Mouse (Mus musculus): ENCODE results near the gene Plekha5. TPM values are rescaled to one million over a fixed set of nuclear protein-coding genes. Genes with fewer than 3 reads are reported as not detected.

The Plekha5 gene
- not detected in 2 replicates for total RNA-seq (2015; ENCODE audit: low replicate concordance)
- 0.60 and 0.98 TPM in 2 replicates for total RNA-seq (2017; ENCODE audit: low replicate concordance)

DNA sequence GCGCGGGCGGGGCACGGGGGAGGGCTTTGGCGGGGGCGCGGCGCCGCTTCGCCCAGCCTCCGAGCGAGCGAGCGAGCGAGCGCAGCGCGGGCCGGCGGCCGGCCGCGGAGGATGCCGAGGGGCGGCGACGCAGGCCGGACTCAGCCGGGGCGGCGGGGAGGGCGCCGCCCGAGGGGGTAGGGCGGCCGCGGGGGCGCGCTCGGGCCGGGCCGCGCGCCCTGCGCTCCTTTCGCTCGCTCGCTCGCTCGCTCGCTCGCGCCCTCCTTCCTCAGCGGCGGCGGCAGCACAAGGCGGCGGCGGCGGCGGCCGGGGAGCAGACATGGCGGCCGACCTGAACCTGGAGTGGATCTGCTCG, at the start of gene Plekha5:
Plekha5 (plus strand) TSS at position 209 of the 355 bp plus-strand sequence.
- no peak for ATAC-seq (replicated peaks; ENCODE audit: low FRiP score, poor library complexity, severe bottlenecking)

DNA sequence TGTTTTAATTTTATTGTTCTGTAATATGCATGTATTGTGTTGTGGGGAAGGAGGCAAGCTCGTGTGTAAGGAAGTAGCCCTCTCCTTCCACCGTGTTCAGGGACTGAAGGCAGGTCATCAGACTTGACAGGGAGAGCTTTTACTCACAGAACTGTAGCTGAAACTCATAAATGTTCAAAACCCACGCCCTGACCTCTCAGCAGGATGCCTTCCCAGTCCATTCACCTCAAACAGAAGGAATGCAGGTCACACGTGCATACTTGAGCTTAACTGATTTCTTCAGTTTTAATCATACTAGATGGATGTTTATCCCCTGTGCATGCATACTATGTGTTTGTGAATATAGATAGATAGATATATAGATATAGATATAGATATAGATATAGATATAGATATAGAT, 48.2 kb upstream of the Plekha5 start:
- ATAC-seq (replicated peaks; ENCODE audit: low FRiP score, poor library complexity, severe bottlenecking) = no peak

DNA sequence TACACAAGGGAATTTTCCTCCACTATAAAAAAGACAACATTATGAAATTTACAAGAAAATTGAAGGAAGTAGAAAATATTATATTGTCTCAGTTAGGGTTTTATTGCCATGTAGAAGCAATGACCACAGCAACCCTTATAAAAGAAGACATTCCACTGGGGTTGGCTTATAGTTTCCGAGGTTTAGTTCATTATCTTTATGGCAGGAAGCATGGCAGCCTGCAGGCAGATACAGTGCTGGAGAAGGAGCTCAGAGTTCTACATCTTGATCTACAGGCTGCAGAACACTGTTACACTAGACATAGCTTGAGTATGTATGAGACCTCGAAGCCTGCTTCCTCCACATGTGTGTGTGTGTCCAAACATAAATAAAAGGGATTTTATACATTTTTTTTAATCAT, 43.3 kb upstream of the Plekha5 start:
- ATAC-seq (replicated peaks; ENCODE audit: low FRiP score, poor library complexity, severe bottlenecking) = no peak

DNA sequence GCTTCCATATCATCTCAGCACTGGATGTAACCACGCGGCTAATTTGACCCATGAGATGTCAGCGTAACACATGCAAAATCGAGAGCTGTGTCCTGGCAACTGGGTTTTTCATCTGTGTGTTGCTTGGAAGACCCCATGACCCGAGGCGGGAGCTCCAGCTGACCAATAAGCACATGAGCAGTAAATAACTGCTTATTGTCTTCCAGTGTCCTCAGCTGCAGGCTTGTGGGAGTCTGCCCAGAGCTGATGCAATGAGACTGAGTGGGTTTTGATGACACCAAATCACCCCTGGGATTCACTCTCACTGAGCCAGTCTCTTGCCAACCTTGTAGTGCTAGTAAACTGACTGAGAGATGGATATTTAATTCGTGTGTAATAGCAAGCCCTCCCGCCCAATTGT, 42.7 kb upstream of the Plekha5 start:
- ATAC-seq (replicated peaks; ENCODE audit: low FRiP score, poor library complexity, severe bottlenecking) = no peak

DNA sequence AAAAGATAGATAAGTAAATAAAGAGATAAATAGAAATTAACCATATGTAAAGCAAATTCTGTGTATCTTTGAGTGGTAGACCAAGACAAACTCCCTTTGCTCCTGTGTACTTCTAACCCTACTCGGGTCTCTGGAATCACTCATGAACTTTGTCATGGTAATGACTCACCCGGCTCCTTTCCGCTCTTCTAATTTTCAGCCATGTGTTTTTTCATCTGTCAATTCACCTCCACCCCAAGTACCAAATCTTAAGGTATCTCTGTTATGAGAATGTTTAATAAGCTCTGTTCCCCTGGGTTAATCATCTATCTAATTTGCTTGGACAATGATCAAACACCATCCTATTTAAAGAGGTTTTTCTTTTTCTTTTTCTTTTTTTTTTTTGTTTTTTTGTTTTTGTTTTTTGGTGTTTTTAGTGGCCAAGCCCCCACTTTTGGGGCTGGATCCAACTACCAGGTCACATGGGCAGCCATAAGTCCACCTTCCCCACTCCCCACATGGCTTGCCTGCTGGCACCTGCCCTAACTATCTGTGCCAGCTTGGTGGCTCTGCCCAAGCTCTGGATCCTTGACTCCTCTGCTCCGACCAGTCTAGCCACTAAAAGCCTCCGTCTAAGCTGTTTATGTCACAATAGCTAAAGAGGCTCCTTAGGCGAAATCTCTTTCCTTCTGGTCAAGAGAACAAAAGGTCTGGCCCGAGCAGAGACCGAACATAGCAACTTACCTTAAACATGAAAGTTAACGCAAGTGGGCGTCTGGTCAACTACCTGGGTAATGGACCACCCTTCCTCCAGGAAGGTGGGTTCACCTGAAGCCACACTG, 40.1 kb upstream of the Plekha5 start:
- ATAC-seq (replicated peaks; ENCODE audit: low FRiP score, poor library complexity, severe bottlenecking) = no peak

DNA sequence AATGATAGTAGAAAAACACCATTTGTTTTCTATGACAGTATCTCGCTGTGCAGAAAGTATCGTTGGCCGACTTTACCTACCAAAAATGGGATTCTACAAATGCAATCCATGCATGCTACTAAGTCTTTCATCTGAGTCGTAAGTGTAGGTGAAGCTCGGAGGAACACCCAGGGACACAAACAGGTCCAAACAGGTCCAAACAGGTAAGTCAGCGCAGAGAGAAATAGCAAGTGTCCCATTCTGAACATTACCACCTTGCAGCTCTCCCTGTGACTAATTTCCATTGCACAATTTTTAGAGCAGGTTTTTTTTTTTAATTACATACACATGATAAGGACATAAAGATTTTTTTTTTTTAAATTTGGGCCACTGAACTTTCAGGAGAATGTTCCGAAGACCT, 27.2 kb upstream of the Plekha5 start:
- ATAC-seq (replicated peaks; ENCODE audit: low FRiP score, poor library complexity, severe bottlenecking) = no peak

DNA sequence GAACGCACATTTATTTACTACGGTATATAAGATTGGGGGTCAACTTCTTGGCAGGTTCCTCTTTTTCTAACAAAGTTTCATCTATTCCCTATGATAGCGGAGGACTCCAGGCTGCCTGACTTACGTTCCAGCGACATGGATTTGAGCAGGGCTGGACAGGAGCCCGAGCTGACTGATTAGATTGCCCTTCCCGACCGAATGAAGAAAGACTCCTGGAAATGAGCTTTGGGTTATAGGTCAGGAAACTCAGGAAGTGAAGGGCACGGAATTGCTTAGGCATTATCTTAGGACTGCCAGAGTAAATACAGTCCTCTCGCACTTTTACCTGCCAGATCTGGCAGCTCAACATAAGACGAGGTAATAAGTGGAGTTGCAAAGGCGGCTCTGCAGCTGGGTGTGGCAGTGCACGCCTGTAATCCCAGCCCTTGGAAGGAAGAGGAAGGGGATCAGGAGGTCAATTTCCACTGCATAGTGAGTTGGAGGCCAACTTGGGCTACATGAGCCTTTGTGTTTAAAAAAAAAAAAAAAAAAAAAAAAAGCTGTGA, 21.0 kb upstream of the Plekha5 start:
- ATAC-seq (replicated peaks; ENCODE audit: low FRiP score, poor library complexity, severe bottlenecking) = no peak

DNA sequence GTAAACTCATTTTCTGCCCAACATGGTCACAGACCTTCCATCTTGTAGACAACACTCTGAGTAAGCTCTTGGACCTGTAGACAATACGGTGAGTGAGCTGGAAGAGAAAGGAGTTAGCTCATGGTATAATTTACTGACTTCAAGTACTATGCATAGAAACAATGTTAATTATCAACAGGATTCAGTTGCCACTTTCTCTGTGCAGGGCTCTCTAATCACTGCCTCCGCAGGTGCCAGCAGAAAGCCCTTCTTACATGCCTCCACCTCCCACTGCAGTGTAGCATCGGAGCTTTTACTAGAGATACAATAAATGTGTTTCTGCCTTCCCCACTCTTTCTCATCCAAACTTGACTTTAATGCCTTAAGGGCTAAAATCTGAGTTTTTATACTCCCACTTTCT, 11.9 kb upstream of the Plekha5 start:
- ATAC-seq (replicated peaks; ENCODE audit: low FRiP score, poor library complexity, severe bottlenecking) = no peak

DNA sequence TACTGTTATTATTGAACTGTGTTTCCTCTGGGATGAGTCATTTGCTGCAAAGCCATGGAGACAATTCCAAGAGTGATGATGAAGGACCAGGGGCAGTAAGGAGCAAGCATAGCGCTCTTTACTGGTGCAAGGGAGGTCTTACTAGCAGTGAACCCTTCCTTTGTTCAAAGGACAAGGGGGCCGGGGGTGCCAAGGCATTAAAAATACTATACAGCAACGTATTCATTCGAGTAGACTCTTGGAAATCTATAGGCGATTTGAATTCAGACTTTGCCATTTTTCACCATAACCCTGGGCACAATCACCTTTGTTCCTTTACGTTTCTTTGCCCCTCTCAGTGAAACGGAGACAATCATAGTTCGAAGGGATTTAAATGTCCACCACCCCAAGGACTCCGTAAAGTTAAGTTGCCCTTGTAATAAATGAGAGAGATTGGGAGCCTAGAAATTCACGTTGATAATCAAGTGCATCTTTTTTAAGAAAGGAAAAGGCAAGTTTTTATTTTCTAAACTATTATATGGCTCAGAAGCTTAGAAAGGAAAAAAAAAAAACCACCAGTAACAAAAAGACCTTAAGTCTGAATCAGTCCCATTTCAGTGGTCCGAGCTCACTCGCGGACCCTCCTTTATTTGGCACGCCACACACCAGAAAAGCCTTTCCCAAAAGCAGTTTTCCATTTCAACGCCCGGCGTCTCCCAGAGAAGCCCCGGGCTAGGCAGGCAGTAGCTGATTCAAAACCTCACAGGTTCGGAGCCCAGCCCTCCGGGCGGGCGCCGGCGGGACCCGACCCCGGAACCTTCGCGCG, 611 bp upstream of the Plekha5 start:
- no peak for ATAC-seq (replicated peaks; ENCODE audit: low FRiP score, poor library complexity, severe bottlenecking)

DNA sequence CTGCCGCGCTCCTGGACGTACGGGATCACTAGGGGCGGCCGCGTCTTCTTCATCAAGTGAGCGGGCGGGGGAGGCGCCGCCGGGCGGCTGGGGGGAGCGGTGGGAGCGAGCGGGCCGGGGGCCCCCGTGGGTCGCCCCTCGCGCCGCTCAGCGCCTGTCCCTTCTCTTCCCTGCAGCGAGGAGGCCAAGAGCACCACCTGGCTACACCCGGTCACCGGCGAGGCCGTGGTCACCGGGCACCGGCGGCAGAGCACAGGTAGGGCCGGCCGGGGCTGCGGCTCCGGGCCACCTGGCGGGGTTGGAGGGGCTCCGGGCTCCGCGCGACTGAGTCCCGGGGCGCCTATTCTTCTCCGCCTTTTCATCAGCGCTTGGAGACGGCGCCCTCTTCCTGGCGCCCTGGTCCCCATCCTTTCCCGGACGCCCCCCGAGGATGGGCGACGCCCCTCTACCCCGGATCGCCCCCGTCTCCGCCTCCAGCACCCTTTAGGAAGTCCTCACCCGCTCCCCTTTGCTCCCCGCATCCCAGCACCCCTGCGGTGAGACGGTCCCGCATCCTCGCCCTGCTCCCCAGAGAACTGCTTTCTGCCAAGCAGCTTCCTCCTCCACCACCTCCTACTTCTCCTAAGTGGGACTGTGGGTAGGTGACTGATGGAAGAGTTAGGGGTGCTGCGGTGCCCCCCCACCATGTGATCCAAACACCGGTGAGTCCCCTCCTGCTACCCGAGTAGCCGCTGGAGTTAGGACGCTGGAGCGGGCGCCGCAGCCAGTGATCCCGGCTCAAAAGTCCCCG, 542 bp downstream of the Plekha5 start:
- no peak for ATAC-seq (replicated peaks; ENCODE audit: low FRiP score, poor library complexity, severe bottlenecking)

DNA sequence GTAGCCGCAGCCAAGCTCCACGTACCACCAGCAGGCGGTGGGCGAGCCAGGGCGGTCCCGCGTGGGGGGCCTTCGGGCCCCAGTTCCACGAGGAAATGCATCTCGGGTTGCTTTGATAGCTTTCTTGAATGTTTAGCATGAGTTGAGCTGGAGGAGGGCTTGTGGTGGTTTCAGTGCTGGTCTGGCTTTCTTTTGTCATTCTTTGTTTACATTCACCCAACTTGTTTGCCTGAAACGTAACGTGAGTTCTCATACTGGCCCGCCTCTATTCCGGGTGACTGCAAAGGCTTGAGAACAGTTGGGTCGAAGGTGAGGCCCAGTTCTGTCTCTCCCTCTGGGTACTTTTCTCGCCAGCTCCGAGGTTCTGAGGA, 1.1 kb downstream of the Plekha5 start:
- ATAC-seq (replicated peaks; ENCODE audit: low FRiP score, poor library complexity, severe bottlenecking) = no peak

DNA sequence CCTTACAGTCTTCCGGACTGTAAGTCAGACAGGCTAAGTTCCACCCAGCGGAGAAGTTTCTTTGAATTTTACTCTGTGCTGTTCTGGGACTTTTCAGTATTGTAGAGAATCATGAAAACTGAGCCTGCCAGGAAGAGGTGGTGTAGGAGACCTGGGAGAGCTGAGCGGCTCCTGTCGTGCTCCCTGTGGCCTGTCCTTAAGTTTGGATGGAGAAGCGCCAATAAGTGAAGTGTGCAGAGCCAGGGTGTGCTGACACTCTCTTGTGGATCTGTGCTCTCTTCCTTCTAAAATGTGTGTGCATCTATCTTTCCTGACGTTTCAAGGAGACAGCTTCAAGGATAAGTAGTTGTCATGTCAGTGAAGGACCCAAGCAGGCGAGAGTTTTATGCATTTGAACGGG, 5.4 kb downstream of the Plekha5 start:
- no peak for ATAC-seq (replicated peaks; ENCODE audit: low FRiP score, poor library complexity, severe bottlenecking)

DNA sequence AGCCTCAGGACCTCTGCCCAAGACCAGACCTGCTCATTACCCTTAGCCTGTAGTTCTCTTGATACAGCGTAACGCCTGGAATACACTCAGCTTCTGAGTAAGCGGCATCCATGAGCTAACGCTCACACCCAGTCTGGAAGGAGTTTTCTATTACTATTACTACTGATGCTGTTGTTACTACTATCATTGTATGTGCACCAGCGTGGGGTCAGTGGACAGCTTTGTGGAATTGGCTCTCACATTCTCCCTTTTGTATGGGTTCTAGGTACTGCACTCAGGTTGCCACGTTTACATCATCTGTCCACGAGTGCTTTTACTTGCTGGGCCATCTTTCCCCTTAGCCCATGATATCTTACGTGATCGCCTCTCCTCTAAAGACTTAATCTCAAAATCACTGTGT, 8.5 kb downstream of the Plekha5 start:
- ATAC-seq (replicated peaks; ENCODE audit: low FRiP score, poor library complexity, severe bottlenecking) = no peak

DNA sequence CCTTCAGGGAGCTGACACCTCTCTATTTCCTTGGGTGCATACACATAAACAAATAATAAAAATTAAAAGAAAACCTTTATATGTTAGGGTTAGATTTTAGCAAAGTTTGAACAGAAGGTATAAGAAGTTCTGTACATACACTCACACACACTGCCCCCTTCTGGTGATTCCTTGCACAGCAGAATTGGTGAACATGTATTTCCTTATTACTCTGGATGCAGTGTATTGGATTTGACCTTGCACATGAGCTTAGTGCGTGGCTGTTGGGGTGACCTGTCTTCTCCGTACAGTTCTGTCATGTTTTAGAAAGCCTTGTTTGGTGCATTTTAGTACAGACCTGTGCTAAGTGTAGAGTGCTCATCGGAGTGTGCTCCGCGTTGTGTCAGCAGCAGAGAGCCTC, 19.5 kb downstream of the Plekha5 start:
- ATAC-seq (replicated peaks; ENCODE audit: low FRiP score, poor library complexity, severe bottlenecking) = no peak

DNA sequence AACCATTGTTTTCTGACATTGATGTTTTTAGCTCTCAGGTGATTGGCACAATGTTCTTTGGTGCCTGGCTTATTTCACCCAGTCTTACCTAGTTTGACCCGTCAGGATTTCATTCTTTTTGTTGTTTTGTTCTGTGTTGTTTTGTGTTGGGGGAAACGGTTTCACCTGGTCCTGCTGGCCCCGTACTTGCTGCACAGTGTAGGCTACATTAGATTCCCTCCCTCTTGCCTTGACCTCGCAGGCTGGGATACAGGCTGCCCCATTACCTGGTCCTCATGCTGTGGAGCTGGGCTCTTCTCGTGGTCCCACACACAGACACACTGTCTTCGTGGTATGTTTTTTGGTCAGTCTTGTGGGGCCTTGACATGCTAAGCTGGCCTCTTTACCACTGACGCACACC, 20.3 kb downstream of the Plekha5 start:
- ATAC-seq (replicated peaks; ENCODE audit: low FRiP score, poor library complexity, severe bottlenecking) = no peak

DNA sequence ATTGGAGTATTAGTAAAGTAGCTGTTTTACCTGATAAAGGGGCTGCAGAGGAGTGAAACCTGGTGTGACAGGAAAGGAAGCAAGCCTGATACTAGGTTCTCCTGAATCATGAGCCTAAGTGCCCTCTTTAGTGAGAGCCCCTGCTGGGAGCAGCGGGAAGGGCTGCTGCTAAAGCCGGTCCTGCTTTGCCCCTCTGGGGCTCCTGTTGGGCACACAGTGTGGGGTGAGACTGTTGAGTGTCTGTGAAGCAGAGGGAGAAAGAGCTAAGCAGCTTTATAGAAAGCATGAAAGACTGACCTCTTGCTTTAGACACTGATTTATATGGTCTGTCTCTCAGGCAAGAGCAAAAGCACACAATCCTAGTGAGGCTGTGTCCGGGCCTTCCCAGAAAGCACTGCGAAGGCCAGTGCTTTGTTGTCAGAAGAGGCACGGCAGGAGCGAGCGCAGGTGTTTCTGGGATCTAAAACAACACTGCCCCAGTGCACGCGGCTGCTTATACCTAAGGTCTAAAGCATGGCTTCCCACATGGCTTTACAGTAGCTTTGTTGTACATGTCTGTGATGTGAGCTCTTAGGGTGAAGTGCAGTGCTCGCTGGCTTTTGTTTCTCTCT, 21.1 kb downstream of the Plekha5 start:
- ATAC-seq (replicated peaks; ENCODE audit: low FRiP score, poor library complexity, severe bottlenecking) = no peak

DNA sequence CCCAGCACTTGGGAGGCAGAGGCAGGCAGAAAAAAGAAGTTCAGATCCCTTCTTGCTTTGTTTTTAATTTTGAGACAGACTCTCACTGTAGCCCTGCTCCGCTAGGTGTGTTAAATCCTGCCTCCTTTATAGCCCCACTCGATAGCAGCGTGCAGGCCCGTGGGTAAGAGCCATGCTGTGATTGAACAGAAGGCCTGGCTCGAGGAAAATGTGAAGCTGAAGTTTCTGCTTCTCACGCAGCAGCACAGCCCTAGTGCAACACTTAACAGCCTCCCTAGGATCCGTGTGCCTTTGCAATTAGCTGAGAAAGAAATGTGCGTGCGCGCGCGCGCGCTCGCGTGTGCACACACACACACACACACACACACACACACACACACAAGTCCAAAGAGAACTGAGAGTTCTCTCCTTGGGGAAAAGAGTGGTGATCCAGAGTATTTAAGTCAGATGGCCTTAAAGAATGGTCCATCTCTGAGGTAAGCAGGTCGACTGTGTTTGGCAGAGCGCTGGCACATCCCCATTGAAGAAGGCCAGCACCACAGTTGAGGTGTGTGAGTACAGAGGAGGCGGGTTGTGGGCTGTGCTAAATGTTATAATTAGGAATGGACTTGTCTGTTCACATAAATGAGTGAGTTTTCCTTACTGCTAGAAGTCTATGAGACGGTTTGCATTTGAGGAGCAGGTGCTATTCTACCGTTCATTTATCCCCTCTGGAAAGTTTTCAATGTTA, 24.3 kb downstream of the Plekha5 start:
- ATAC-seq (replicated peaks; ENCODE audit: low FRiP score, poor library complexity, severe bottlenecking) = no peak

DNA sequence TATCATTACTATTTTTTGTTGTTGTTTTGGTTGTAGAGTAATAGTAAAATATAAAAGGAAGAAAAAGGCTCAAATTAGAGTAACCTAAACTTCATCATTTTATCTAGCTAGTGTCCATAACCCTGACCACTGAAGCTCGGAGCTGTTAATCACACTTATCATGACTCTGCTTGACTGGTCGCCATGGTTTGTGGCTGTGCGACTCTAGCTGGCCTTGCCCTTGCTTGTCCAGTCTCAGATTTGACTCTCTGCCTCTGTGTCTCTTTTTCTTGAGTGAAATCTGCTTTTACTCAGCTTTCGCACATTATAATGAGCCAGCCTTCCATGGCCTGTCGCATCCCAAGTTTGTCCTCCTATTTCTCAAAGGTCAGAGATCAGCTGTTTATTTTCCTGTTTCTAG, 26.8 kb downstream of the Plekha5 start:
- ATAC-seq (replicated peaks; ENCODE audit: low FRiP score, poor library complexity, severe bottlenecking) = no peak

DNA sequence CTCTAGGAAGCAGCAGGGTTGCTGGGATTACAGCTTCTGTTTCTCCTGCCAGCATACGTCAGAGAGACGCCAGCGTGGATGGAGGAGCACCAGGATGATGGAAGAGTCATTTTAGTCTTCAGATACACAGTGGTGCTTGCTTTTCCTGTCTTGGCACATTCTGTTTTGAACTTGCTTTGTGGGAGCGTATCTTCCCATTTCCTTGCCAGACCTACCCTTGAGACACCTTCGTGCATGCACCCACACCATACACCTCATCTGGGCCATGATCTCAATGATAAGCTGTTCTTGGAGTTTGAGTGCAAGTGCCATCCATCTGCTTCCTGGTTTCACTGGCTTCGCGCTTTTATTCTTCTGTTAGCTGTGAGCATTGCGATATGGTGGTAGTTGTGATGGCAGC, 28.9 kb downstream of the Plekha5 start:
- ATAC-seq (replicated peaks; ENCODE audit: low FRiP score, poor library complexity, severe bottlenecking) = no peak

Measured in erythroblast, adult 5-6 weeks (primary cell).